Comparison of ENCODE assay signal across 11 mouse cellular contexts in genomic region chr2:167740516-167741189, GRCm38 (mm10). TPM values are rescaled to one million over a fixed set of nuclear protein-coding genes. Genes with fewer than 3 reads are reported as not detected.
DNase-seq lines count a peak whose midpoint lies in the region; ATAC-seq lines count a peak whose summit lies in the region.
"Had no signal": no experiment of that assay in that cellular context is flagged by ENCODE, and none has a peak within 500 bp of the region (broad histone marks: within the 10 kb centered on the region; RNA-seq: fewer than 3 reads in every experiment).

No protein-coding gene starts in this region.

- H3K27ac ChIP-seq in midbrain, embryonic 10.5 days (replicated peaks) = peak overlapping the region; percentile 7; the same call in 1 of the 2 replicates
- no peak overlapping the region for H3K27ac ChIP-seq in midbrain, embryonic 13.5 days
- H3K27ac ChIP-seq in limb, embryonic 10.5 days = 0 out of 2 replicates have a peak overlapping the region, but pooled peaks have one; percentile 53

- H3K36me3 ChIP-seq in midbrain, embryonic 10.5 days = no peaks in the 10 kb centered on the region
- no peaks in the 10 kb centered on the region for H3K36me3 ChIP-seq in midbrain, embryonic 13.5 days
- H3K36me3 ChIP-seq in limb, embryonic 10.5 days = no peaks in the 10 kb centered on the region

- H3K4me1 ChIP-seq in midbrain, embryonic 10.5 days = peaks cover 11% of the 10 kb centered on the region
- H3K4me1 ChIP-seq in midbrain, embryonic 13.5 days (replicated peaks) = peaks cover 4% of the 10 kb centered on the region
- peaks cover 51% of the 10 kb centered on the region for H3K4me1 ChIP-seq in limb, embryonic 10.5 days

- DNase-seq in heart, adult 11 months = peak; percentile 96
- no peak for DNase-seq in heart, adult 9 months (ENCODE audit: low spot score in 2 of 2)
- no peak for DNase-seq in midbrain, embryonic 10.5 days (ENCODE audit: low spot score)
- DNase-seq in limb, embryonic 10.5 days (ENCODE audit: low spot score) = no peak
- no peak for DNase-seq in adrenal gland, postnatal 25 days
- no peak for DNase-seq in gastrocnemius, adult 18-20 months (ENCODE audit: low spot score)
- DNase-seq in kidney, adult 18-20 months = no peak
- DNase-seq: kidney, postnatal 36 days; left cerebral cortex, postnatal 4 days had no signal

- ATAC-seq in midbrain, embryonic 13.5 days = no peak

- WGBS in midbrain, embryonic 10.5 days = 61% methylated on average over 6 of the region's 6 CpGs
- 53% methylated on average over 6 of the region's 6 CpGs for WGBS in midbrain, embryonic 13.5 days
- 64% methylated on average over 6 of the region's 6 CpGs for WGBS in limb, embryonic 10.5 days

- H3K4me3 ChIP-seq in midbrain, embryonic 10.5 days = no peak overlapping the region
- H3K4me3 ChIP-seq in midbrain, embryonic 13.5 days (replicated peaks) = no peak overlapping the region
- no peak overlapping the region for H3K4me3 ChIP-seq in limb, embryonic 10.5 days

- no peaks in the 10 kb centered on the region for H3K9me3 ChIP-seq in midbrain, embryonic 10.5 days (replicated peaks)
- H3K9me3 ChIP-seq in midbrain, embryonic 13.5 days = no peaks in the 10 kb centered on the region
- no peaks in the 10 kb centered on the region for H3K9me3 ChIP-seq in limb, embryonic 10.5 days (replicated peaks)

- no peaks in the 10 kb centered on the region for H3K27me3 ChIP-seq in midbrain, embryonic 10.5 days (ENCODE audit: low read depth, poor library complexity, severe bottlenecking)
- H3K27me3 ChIP-seq in midbrain, embryonic 13.5 days = no peaks in the 10 kb centered on the region
- no peaks in the 10 kb centered on the region for H3K27me3 ChIP-seq in limb, embryonic 10.5 days (ENCODE audit: low read depth, poor library complexity, severe bottlenecking)

- no peak overlapping the region for H3K4me2 ChIP-seq in midbrain, embryonic 13.5 days (replicated peaks)
- H3K4me2 ChIP-seq: midbrain, embryonic 11.5 days had no signal

- no peak overlapping the region for H3K9ac ChIP-seq in midbrain, embryonic 13.5 days (replicated peaks)

RNA-seq across cellular contexts. Expression of gene Tmem189, which starts 51.0 kb away (rescaled TPM):
- 35.7 and 35.8 TPM in 2 replicates for polyA plus RNA-seq in midbrain, embryonic 10.5 days (2016; fragmentation: Nextera tagmentation; extraction: Ambion mirVana)
- 27.1 and 28.0 TPM in 2 replicates for polyA plus RNA-seq in midbrain, embryonic 13.5 days (2015; fragmentation: Nextera tagmentation; extraction: Ambion mirVana)
- 41.9 and 43.2 TPM in 2 replicates for polyA plus RNA-seq in limb, embryonic 10.5 days (2016; fragmentation: Nextera tagmentation; extraction: Ambion mirVana)
- total RNA-seq in adrenal gland, postnatal 25 days (2021) = 37.4 and 40.5 TPM in 2 replicates
- 10 to 100 TPM; 10.4 to 15.0 TPM for total RNA-seq in gastrocnemius, adult 18-20 months (2021)

RNA-seq across cellular contexts. Expression of gene Cebpb, which starts 51.9 kb away (rescaled TPM):
- polyA plus RNA-seq in midbrain, embryonic 10.5 days (2016; fragmentation: Nextera tagmentation; extraction: Ambion mirVana) = 0.30 and 0.48 TPM in 2 replicates
- 0.20 TPM in 1 of 2 replicates, not detected in the other for polyA plus RNA-seq in midbrain, embryonic 13.5 days (2015; fragmentation: Nextera tagmentation; extraction: Ambion mirVana)
- 1.2 and 2.2 TPM in 2 replicates for polyA plus RNA-seq in limb, embryonic 10.5 days (2016; fragmentation: Nextera tagmentation; extraction: Ambion mirVana)
- total RNA-seq in adrenal gland, postnatal 25 days (2021) = 483 and 585 TPM in 2 replicates
- total RNA-seq in gastrocnemius, adult 18-20 months (2021) = 100 to 1,000 TPM in 1 of 2 experiments, 10 to 100 TPM in 1; 95.1 to 169 TPM
